Mouse (Mus musculus) cerebral cortex, adult 2 months (tissue): ENCODE data around the gene Sst.

Experiments used
- WGBS: fragments of 180-500 bp; shearing (Covaris S2); methylation state at CpG from one replicate; pipeline ENCODE4 v1.1.7; 2018; 5-methylcytosine and 5-hydroxymethylcytosine counted together

Gene Sst

GRCm38 (mm10) chr16:23890636-23891035 is at the start of gene Sst:
Gene Sst (minus strand): TSS chr16:23890958.
- 8% methylated on average over 26 of the region's 26 CpGs for WGBS

- 86% methylated on average over 2 of the region's 2 CpGs for WGBS
Measured at GRCm38 (mm10) chr16:23934397-23934796, 43.6 kb upstream of the Sst start.

GRCm38 (mm10) chr16:23932294-23932693 is 41.5 kb upstream of the Sst start, which contains the start of gene Rtp2:
Gene Rtp2 (minus strand): TSS chr16:23932394.
- WGBS: 76% methylated on average over 11 of the region's 11 CpGs

GRCm38 (mm10) chr16:23931275-23931674 is 40.5 kb upstream of the Sst start:
- WGBS: 63% methylated on average over 18 of the region's 18 CpGs

- 95% methylated on average over 3 of the region's 3 CpGs for WGBS
Measured at GRCm38 (mm10) chr16:23930426-23931073, 39.8 kb upstream of the Sst start.

GRCm38 (mm10) chr16:23927301-23928114 is 36.8 kb upstream of the Sst start:
- 91% methylated on average over 33 of the region's 33 CpGs for WGBS

GRCm38 (mm10) chr16:23922906-23923305 is 32.1 kb upstream of the Sst start:
- WGBS: 93% methylated on average over 1 of the region's 1 CpGs

GRCm38 (mm10) chr16:23921697-23922096 is 30.9 kb upstream of the Sst start:
- 71% methylated on average over 5 of the region's 5 CpGs for WGBS

- WGBS: 89% methylated on average over 2 of the region's 2 CpGs
Measured at GRCm38 (mm10) chr16:23919418-23919817, 28.7 kb upstream of the Sst start.

GRCm38 (mm10) chr16:23913401-23913800 is 22.6 kb upstream of the Sst start:
- 50% methylated on average over 3 of the region's 3 CpGs for WGBS

GRCm38 (mm10) chr16:23912741-23913140 is 22.0 kb upstream of the Sst start:
- WGBS: 58% methylated on average over 13 of the region's 13 CpGs

GRCm38 (mm10) chr16:23909015-23909354 is 18.2 kb upstream of the Sst start:
- 90% methylated on average over 3 of the region's 3 CpGs for WGBS

GRCm38 (mm10) chr16:23908076-23909014 is 17.6 kb upstream of the Sst start:
- 81% methylated on average over 9 of the region's 9 CpGs for WGBS

- 85% methylated on average over 3 of the region's 3 CpGs for WGBS
Measured at GRCm38 (mm10) chr16:23906586-23906985, 15.8 kb upstream of the Sst start.

- WGBS: 70% methylated on average over 7 of the region's 7 CpGs
Measured at GRCm38 (mm10) chr16:23901411-23901810, 10.7 kb upstream of the Sst start.

- 52% methylated on average over 4 of the region's 4 CpGs for WGBS
Measured at GRCm38 (mm10) chr16:23900061-23900460, 9.3 kb upstream of the Sst start.

GRCm38 (mm10) chr16:23898840-23899239 is 8.1 kb upstream of the Sst start:
- 5% methylated on average over 12 of the region's 12 CpGs for WGBS

GRCm38 (mm10) chr16:23897984-23898586 is 7.3 kb upstream of the Sst start:
- WGBS: 5% methylated on average over 15 of the region's 15 CpGs

- WGBS: 58% methylated on average over 5 of the region's 5 CpGs
Measured at GRCm38 (mm10) chr16:23897486-23897885, 6.7 kb upstream of the Sst start.

GRCm38 (mm10) chr16:23895135-23895534 is 4.4 kb upstream of the Sst start:
- WGBS: 91% methylated on average over 3 of the region's 3 CpGs

- WGBS: 7% methylated on average over 9 of the region's 9 CpGs
Measured at GRCm38 (mm10) chr16:23890151-23890550, 607 bp downstream of the Sst start.
